Mouse (Mus musculus) cortical plate, adult 2 months (tissue): Measurements from ENCODE around the gene Anks1. TPM values are rescaled to one million over a fixed set of nuclear protein-coding genes. Genes with fewer than 3 reads are reported as not detected.

Experiments used
- H3K27ac ChIP-seq: fragments of 200-500 bp; 2 replicates; pipeline ENCODE4 v1.5.1; 2012; ENCODE audit warnings: low read length, control low read depth, inconsistent platforms; ENCODE audit not compliant: insufficient read depth
- H3K4me1 ChIP-seq: fragments of 200-500 bp; 2 replicates; pipeline ENCODE4 v1.6.1; 2011; ENCODE audit warnings: low read length; ENCODE audit not compliant: control insufficient read depth, insufficient read depth
- H3K4me3 ChIP-seq: fragments of 200-500 bp; 2 replicates; pipeline ENCODE4 v1.5.1; 2011; ENCODE audit warnings: mild to moderate bottlenecking, low read length, control low read depth; ENCODE audit not compliant: insufficient read depth
- CTCF ChIP-seq: fragments of 200-500 bp; IDR thresholded peaks from 2 replicates; pipeline ENCODE4 v1.5.1; 2011; ENCODE audit warnings: mild to moderate bottlenecking, control low read depth, low read length; ENCODE audit not compliant: insufficient read depth; ENCODE audit errors: extremely low read depth
- POLR2A ChIP-seq: fragments of 200-500 bp; IDR thresholded peaks from 2 replicates; pipeline ENCODE4 v1.6.1; 2011; ENCODE audit warnings: mild to moderate bottlenecking, low read length, control low read depth; ENCODE audit not compliant: insufficient read depth; ENCODE audit errors: extremely low read depth
- polyA plus RNA-seq: library from polyadenylated mRNA; depleted of rRNA; stranded (reverse); fragments of >200 nt; gene quantifications from 2 replicates; pipeline ENCODE4 v1.2.3, GENCODE M21; 2012

The Anks1 gene
- polyA plus RNA-seq, 1 experiment, result 39.8 TPM

- 0 out of 2 replicates have a peak overlapping the region, but pooled peaks have one; percentile 28 for H3K27ac ChIP-seq
- H3K4me3 ChIP-seq, result no peak overlapping the region
- H3K4me1 ChIP-seq, result peaks cover 10% of the 10 kb centered on the region
- TF ChIP-seq CTCF (no peak), POLR2A (no peak)
These were observed 91.7 kb downstream of the Anks1 start for GRCm38 (mm10) chr17:28000851-28001250.

- Histone ChIP-seq H3K27ac (0 out of 2 replicates have a peak overlapping the region, but pooled peaks have one; percentile 39), H3K4me1 (peaks cover 16% of the 10 kb centered on the region), H3K4me3 (no peak overlapping the region)
- no peak for TF ChIP-seq CTCF
- TF ChIP-seq POLR2A, result no peak
These were observed 96.3 kb downstream of the Anks1 start for GRCm38 (mm10) chr17:28005393-28005792.

GRCm38 (mm10) chr17:28006208-28006607 lies 97.1 kb downstream of the Anks1 start:
- Histone ChIP-seq H3K27ac (0 out of 2 replicates have a peak overlapping the region, but pooled peaks have one; percentile 54), H3K4me1 (peaks cover 13% of the 10 kb centered on the region), H3K4me3 (no peak overlapping the region)
- TF ChIP-seq CTCF (no peak), POLR2A (no peak)

- H3K4me3 ChIP-seq, result no peak overlapping the region
- peaks cover 11% of the 10 kb centered on the region for H3K4me1 ChIP-seq
- H3K27ac ChIP-seq, result peak overlapping the region; percentile 54; the same call in 1 of the 2 replicates
- TF ChIP-seq POLR2A (no peak), CTCF (no peak)
These were observed 97.5 kb downstream of the Anks1 start for GRCm38 (mm10) chr17:28006611-28007010.

GRCm38 (mm10) chr17:28007179-28007811 lies 98.2 kb downstream of the Anks1 start:
- H3K4me3 ChIP-seq, result peak overlapping the region; percentile 23
- peaks cover 11% of the 10 kb centered on the region for H3K4me1 ChIP-seq
- TF ChIP-seq CTCF (no peak), POLR2A (0 out of 2 replicates have a peak, but pooled peaks have one; percentile 11)
- H3K27ac ChIP-seq, result peak overlapping the region; percentile 71

- Histone ChIP-seq H3K4me3 (peak overlapping the region; percentile 23), H3K27ac (peak overlapping the region; percentile 71), H3K4me1 (peaks cover 11% of the 10 kb centered on the region)
- TF ChIP-seq CTCF (no peak), POLR2A (no peak)
These were observed 98.9 kb downstream of the Anks1 start for GRCm38 (mm10) chr17:28007857-28008564.

GRCm38 (mm10) chr17:28008565-28008981 lies 99.5 kb downstream of the Anks1 start:
- H3K27ac ChIP-seq, result peak overlapping the region; percentile 71
- peaks cover 15% of the 10 kb centered on the region for H3K4me1 ChIP-seq
- peak overlapping the region; percentile 23 for H3K4me3 ChIP-seq
- TF ChIP-seq CTCF (no peak), POLR2A (no peak)

GRCm38 (mm10) chr17:28009066-28009715 lies 100.1 kb downstream of the Anks1 start:
- Histone ChIP-seq H3K27ac (peak overlapping the region; percentile 71), H3K4me3 (peak overlapping the region; percentile 23), H3K4me1 (peaks cover 15% of the 10 kb centered on the region)
- TF ChIP-seq POLR2A, result no peak
- no peak for TF ChIP-seq CTCF

- H3K4me3 ChIP-seq, result peak overlapping the region; percentile 23; the same call in 1 of the 2 replicates
- H3K4me1 ChIP-seq, result peaks cover 15% of the 10 kb centered on the region
- peak overlapping the region; percentile 71 for H3K27ac ChIP-seq
- no peak for TF ChIP-seq CTCF
- TF ChIP-seq POLR2A, result no peak
These were observed 100.6 kb downstream of the Anks1 start for GRCm38 (mm10) chr17:28009716-28010114.
